Mouse (Mus musculus): ENCODE data around the gene Gtpbp10.
A peak's percentile ranks its signal among the peaks of the same experiment; 100 is the strongest.

DNA sequence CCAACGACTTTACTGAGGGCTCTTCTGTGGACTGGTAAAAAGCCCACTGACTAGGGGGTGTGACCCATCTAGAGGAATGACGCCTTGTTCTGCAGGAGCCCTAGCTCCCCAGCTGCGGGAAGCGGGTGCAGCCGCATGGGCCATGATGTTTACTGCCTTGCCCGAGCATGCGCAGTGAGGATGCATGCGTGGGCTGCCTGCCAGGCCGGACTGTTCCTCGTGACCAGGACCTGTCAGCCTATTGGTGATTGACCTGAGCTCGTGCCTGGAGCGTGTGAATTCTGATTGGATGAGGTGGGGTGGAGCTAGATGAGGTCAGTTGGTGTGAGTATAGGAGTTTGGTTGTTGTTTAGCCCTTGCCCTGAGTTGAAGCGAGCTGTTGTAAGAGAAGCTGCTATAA is 54.9 kb downstream of the Gtpbp10 start:
- TF ChIP-seq ZNF384 (IDR thresholded peaks at IDR 0.05; ENCODE audit: low read depth, low read length) (no peak), MAFK (IDR thresholded peaks at IDR 0.05; ENCODE audit: insufficient read depth, low read depth, low read length) (no peak), CHD2 (IDR thresholded peaks at IDR 0.05; ENCODE audit: low read depth, low read length) (peak; percentile 58; the same call in 1 of the 2 replicates)
